Mouse (Mus musculus): Measurements from ENCODE around the gene Stau1.
"Not testable (repeated sequence)": the region's sequence is repeated elsewhere in the genome, so short reads cannot be mapped to it uniquely, and the experiment has no call there.

Gene Stau1

DNA sequence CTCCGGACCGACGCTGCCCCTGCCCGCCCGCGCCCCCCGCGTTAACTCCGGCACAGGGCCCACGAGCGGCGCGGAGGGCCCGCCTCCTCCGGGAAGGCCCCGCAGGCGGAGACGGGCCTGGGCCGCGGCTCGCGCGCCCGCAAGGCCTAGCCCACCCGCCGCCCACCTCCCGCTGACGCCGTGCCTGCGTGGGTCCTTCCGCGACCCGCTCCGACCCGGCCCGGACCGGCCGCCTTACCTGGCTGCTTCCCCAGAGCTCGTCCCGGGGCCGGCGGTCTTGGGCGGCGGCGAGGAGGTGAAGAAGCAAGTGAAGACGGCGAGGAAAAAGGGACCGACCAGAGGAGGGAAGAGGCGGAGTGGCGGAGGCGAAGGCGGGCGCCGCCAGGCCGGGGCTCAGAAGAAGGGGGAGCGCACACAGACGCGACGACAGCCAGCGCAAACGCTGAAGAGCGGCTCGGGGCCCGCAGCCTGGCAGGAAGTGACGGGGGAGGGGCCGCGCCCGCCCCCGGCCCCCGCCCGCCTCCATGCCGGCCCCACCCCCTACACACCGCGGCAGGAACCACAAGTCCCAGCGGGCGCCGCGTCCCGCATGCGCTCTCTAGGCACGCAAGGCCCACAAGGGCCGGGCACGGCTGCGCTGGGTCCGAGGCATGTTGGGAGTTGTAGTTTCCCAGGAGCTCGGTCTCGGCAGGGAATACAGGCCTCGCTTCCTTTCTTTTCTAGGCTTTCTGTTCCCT is at the start of gene Stau1:
Gene Stau1 (minus strand): TSS at position 504 of the 737 bp plus-strand sequence.
- peak; percentile 86 for DNase-seq (ENCODE audit: extremely low read depth, low read depth)

DNA sequence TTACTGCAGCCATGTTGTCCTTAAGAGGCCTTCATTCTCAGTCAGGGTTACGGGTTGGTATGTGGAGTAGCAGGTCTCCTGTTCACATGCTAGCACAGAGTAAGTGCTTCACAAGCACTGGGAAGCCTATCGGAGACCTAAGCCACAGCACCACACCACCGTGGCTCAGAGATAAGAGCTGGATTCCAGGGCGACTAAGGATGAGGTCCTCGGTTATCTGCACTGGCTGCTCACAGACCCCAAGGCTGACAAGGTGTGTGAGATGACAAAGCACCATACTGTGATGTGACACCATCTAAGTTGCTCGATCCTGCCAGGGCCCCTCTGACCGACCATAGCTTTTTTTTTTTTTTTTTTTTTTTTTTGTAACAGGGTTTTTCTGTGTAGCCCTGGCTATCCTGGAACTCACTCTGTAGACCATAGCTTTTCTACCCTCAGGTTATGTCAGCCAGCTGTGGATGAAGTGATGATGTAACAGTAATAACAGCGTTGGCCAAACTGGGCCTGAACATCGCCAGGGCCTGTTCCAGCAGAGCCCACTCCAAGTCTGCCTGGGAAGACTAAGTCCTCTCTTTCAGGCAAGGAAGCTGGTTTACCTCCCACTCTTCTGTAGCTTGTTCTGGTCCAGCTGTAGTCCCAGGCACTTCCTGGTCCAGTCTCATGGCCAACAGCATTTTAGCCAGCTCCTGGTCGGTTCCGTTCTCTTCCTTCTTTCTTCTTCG is 47.5 kb upstream of the Stau1 start:
- DNase-seq (ENCODE audit: extremely low read depth, low read depth): peak; percentile 93

DNA sequence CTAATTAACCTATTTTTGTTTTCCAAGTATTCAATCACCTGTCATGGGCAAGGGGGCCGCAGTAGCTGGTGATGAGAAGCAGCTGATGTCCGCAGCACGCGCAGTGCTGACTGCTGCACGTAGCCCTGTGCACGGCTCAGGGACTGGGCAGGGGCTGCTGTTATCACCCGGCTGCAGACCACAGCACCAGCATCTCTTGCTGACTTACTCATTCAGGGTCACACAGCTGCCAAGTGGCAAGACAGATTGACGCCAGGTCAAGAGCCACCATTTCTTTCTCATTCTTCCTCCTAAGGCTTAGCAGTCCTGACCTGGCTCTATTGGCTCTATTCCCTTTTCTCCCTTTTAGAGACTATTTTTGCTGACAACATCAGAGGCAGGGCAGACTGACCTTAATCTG is 43.3 kb upstream of the Stau1 start:
- no peak for DNase-seq (ENCODE audit: extremely low read depth, low read depth)

DNA sequence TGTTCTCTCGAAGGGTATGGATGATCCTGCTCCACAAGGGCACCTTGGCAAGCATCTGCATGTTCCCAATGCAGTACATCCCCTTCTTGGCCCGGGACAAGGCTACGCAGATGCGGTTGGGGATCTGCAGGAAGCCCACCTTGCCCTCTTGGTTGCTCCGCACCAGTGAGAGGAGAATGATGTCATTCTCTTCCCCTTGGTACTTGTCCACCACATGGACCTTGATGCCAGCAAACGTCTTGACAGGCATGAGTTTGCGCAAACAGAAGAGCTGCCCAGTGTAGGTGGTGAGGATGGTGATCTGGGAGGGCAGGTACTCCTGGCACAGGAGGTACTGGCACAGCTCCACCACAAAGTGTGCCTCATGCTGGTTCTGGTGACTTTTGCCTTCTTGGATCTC is 42.6 kb upstream of the Stau1 start:
- no peak for DNase-seq (ENCODE audit: extremely low read depth, low read depth)

DNA sequence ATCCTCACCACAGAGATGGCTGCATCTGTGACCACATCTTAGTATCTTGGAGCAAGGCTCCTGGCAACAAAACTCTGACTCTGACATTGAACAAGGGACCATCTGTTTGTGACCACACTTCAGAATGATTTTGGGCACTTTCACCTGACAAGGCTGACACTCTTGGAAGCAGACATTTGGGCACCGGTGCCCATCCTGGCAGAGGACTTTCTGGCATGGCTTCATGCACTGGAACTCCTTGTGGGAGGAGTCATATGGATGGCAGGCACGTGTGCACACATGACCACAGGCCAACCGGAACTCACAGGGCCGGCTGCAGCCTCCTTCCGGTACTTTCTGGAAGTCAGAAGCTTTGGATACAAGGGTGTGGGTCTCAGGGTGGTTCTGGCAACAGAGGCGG is 42.2 kb upstream of the Stau1 start:
- no peak for DNase-seq (ENCODE audit: extremely low read depth, low read depth)

DNA sequence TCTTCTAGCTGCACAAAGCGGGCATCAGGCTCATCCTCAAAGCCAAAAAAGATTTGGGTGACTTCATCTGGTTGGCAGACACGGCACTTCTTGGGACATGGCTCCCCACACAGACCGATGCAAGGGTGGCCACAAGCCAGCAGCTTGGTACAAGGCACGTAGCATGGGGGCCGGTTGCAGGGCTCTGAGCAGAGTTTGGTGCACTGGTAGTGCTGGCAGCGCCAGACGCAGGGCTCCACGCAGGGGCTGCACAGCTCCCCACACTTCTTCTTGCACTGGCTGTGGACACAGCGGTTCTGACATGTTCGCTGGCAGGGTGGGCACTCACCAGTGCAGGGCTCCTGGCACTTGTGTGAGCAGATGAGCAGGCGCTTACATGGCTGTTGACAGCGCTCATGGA is 41.6 kb upstream of the Stau1 start:
- no peak for DNase-seq (ENCODE audit: extremely low read depth, low read depth)

DNA sequence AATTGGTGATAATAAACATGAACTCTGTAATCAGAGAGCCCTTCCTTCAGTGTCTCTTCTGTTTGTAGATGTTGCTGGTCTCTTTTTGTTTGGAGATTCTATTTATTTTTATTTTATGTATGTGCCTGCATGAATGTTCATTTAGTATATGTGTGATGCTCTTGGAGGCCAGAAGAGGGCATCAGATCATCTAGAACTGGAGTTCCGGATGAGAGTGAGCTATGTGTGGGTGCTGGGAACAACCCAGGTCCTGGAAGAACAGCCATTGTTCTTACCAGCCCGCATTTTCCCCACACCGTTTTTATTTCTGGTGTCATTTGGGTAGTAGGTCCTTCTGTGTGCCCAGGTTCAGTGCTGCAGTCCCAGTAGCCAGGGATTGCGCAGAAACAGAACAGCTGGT is 34.4 kb upstream of the Stau1 start:
- no peak for DNase-seq (ENCODE audit: extremely low read depth, low read depth)

DNA sequence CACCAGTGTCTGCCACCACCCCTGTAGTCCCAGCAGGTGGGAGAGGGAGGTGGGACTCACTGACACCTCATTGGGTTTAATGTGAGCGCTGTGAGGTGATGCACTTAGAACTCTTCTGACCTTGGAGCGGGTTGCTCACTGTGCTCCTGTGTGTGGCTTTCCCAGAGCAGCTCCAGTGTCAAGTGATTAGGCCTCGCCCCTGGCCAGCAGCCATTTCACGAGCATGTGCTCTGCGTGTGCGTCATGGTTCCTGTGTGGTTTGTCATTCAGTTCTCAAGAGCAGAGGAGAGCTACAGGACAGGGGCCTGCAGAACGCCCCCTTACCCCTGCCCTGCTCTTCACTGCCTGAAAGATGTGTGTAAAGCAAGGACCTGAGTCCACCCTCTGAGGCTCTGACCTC is 32.5 kb upstream of the Stau1 start:
- no peak for DNase-seq (ENCODE audit: extremely low read depth, low read depth)

DNA sequence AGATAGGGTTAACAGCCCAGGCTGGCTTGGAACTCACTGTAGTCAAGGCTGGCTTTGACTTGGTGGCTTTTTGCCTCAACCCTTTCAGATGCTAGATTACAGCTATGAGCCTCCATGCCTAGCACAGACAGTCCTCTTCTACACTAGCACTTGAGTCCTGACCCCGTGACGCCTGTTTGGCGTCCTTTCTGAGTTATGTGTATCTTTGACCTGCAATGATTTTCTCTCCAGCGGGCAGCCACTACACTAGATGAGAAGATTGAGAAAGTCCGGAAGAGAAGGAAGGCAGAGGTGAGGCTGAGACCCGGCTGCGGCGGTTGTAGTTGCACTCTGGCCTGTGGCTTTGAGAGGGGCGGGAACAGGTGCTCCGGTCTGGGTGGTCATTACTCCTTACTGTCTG is 23.3 kb upstream of the Stau1 start:
- DNase-seq (ENCODE audit: extremely low read depth, low read depth): no peak

DNA sequence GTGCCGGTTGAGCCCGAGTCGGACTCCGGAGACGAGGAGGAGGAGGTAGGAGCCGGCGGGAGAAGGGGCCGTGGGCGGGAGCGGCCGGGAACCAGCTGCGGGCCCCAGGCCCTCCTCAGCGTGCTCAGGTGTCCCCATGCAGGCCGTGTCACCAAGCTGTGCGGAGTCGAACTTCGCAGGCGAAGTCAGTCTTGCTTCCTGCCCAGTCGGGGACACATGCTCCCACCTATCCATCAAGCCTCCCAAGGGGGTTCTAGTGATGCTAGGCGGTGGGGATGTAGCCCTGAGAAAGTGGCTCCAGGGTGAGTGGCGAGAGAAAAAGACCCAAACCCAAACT is 19.3 kb upstream of the Stau1 start:
- no peak for DNase-seq (ENCODE audit: extremely low read depth, low read depth)

DNA sequence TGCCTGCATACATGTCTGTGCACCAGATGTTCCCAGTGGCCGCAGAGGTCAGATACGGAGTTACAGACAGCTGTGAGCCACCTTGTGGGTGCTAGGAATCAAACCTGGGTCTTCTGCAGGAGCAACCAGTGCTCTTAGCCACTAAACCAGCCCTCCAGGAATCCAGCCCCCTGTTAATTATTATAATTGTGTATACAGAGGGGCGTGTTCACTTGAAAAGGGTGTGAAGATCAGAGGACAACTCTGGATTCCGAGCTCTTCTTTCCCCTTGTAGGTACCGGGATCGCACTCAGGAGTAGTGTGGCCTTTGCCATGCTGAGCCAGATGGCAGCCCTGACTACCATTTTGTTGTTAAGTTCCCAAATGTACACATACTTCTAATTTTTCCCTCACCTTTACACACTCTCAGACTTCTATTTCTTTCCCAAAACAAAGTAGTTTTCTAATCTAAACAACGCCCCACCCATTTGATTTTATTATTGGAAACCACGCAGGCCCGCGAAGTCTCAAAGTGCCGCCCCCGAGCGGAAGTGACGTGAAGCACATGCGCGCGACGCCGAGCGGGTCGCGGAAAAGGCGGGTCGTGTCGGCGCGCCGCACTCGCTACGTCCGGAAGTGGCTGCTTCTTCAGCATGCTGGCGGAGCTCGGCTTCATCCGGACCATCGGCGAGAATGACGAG is 18.7 kb upstream of the Stau1 start, which contains the start of gene Ddx27:
Gene Ddx27 (plus strand): TSS at position 492 of the 680 bp plus-strand sequence.
- peak; percentile 77 for DNase-seq (ENCODE audit: extremely low read depth, low read depth)

DNA sequence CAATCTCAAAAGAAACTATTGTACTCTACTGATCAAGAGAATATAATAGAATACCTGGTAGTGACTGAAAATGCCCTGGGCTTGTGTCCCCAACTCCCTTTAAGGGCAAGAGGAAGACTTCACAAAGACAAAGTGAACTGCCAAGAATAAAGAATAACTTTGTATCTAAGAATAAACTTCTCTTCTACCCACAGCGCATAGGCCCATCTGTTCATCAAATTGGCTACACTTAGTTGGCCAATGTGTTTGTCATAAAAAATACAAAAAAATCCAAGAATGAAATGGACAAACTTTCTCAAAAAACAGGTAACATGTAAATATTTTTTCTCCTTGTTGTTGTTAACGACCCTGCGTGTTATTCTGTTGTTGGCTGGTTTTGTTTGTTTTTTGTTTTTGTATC is 14.4 kb upstream of the Stau1 start:
- DNase-seq (ENCODE audit: extremely low read depth, low read depth): no peak

DNA sequence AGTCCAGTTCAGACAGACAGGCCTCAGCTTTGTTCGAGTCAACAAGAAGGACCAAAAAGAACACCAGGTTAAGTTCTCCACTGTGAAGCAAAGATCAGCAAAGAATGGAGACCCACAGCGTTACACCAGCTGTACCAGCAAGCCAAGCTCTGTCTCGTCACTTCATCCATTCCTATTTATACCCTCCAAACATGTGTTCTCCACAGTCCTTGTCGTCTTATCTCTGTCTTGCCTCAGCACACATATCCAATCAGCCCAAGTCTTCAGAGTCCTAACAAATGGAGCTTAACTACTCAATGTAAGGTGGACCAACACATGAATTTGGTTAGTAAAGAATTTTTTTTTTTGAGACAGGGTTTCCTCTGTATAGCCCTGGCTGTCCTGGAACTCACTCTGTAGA is 13.4 kb upstream of the Stau1 start:
- DNase-seq (ENCODE audit: extremely low read depth, low read depth): no peak

DNA sequence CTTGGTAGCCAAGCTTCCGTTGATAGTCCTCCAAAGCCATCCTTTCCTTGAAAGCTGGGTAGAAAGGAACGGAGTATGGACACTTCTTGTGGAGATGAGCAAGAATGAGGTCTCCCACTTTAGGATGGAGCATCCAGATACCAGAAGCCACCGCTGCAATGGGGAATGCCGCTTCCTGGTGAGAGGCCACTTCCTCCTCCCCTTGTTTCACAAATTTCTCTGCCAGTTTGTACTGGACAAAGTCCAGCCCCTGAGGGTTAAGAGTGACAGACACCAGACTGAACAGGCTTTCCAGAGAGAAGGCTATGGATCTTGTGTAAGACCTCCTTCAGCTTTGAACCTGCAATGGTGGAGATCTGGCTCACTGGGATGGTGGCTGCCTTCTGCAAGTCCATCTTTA is 11.5 kb upstream of the Stau1 start:
- DNase-seq (ENCODE audit: extremely low read depth, low read depth): not testable (repeated sequence)

DNA sequence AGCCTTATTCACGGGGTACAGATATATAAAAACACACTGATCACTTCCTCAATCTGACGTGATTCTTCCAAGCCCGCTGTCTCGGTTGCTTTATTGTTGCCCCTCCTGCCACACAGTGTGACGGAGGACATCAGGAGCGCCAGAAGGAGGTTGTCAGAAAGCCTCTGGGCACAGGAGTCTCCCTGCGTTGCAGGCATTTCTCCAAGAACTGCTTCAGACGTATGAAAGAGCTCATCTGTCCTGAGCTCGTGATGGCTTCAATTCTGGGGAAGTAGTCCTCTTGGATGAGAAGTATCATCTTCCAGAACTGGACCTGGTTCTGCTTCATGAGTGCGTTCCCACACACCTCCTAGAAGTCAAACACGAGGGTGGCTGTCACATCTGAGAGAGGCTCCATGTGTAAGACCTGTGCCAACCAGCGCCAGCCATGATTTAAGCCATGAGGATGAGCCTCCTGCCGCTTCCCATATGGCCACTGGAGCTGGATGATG is 10.9 kb upstream of the Stau1 start:
- DNase-seq (ENCODE audit: extremely low read depth, low read depth): no peak

DNA sequence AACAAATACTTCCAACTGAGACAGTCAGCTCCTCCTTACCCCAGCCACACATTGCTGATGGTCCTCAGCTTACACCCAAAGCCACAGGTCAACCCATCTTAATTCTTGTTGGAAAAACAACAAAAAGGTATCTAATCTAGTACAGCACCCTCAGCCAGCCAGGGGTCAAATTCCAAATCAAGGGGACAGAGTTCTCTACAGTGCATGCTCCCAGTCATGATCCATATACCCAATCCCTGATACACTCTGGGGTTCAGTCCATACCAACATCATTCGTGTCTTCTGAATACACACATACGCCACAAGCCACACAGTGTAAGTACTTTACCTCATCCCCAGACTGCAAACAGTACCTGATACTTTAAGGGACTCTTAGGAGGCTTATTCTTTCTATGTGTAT is 10.3 kb upstream of the Stau1 start:
- no peak for DNase-seq (ENCODE audit: extremely low read depth, low read depth)

DNA sequence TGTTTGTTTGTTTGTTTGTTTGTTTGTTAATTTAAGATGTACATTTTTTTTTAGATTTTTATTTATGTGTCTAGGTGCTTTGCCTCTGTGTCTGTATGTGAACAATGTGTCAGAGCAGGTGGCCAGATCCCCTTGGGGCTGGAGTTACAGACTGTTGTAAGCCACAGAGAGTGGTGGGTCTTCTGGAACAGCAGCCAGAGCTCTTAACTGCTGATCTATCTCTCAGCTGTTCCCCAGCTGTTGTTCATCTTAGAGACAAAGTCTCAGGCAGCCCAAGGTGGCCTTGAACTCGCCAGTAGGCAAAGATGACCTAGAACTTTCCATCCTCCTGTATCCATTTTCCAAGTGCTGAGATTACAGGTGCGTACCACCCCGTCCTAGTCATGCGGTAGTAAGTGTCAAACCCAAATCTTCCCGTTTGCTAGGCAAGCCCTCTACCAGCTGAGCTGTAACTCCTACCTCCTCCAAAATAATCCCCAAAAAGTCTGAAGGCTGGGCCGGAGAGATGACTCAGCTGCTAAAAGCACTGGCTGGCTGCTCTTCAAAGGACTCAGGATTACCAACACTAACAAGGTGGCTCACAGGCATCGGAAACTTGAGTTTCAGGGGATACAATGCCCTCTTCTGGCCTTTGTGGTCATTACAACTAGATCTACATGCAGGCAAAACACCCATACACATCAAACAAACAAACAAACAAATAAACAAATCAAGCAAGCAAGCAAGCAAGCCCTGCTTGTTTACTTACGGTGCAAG is 8.2 kb upstream of the Stau1 start:
- DNase-seq (ENCODE audit: extremely low read depth, low read depth): peak; percentile 56

DNA sequence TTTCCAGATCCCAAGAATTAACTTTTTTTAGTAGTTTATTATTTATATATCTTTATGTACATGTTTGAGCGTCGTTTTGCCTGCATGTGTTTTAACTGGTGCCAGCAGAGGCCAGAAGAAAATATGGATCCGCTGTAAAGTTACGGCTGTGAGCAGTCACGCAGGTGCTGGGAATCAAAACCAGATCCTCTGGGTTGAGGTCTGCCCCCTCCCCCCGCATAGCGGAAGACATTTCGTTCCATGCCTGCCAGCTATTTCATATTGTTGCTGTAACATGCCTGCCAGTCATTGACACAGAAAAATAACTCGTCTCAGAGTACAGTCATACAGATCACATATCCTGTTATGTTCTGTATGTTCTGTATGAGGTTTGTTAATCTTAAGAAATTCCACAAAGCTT is 5.4 kb upstream of the Stau1 start:
- no peak for DNase-seq (ENCODE audit: extremely low read depth, low read depth)

DNA sequence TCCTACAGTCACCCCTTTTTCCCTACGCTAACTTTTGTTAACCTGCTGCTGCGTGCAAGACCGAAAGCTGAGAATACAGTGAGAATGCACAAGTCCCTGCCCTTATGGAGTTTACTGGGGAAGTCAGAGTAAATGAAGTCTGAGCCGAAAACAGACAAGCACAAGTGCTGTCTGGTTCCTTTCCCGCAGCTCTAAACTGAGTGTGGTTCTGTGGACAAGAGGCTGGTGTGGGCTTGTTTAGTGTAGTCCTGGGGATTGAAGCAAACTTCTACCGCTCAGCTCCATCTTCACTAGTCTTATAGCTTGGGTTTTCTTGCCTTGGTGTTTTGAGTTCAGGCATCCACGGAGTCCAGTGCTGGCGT is 415 bp upstream of the Stau1 start:
- no peak for DNase-seq (ENCODE audit: extremely low read depth, low read depth)

DNA sequence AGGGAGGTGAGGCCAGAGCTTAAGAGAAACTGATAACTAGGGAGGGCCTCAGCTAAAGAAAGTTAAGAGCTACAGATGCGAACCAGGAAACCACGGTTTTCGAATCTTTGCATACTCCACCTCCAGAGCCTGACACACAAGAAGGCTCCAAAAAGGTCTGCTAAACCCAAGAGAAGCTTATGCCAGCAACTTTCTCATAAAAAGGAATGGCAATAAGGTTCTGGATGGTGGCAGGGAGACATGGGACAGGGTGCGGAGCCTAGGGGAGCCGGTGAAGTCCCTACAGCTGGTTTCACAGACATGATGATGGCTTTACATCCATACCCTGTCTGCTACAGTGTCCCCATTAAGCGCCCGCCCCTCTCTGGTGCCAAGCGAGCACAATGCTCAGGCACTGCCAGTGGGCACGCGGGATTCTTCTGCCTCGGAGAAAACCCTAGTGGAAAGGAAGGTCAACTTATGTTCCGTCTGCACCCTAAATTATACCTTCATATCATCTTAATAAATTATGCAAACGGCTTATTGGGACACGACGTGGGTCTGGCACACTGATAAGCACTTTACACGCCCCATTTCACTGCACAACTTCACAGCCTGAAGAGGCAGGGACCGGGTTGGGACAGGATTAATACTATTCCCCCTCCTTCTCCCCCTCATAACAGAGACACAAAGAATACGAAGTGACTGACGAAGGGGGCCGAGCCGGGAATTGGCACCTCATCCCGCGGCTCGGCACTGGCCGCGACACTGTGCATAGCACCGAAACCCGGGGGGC is 891 bp downstream of the Stau1 start:
- DNase-seq (ENCODE audit: extremely low read depth, low read depth): peak; percentile 68

DNA sequence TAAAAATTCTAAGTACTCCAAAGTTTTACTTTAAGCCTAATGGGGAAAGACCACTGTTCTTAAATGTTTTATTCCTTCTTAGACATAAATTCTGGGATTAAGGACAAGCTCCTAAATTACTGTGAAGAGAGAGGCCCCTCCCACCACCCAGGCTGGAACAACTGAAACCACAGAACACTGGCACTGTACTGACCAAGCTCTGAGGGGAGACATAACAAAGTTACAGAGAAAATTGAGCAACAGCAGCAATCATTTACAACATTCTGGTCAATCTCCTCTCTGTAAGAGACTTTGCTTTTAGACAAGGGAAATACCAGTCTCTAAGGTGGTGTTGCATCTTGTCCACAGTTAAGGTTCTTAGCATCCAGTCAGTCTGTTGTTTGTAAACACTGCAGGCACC is 4.2 kb downstream of the Stau1 start:
- DNase-seq (ENCODE audit: extremely low read depth, low read depth): no peak

All from MEL-GATA-1-ER (cell line).